Mouse (Mus musculus) kidney, postnatal 0 days (tissue): ENCODE results near the gene Arhgef33. TPM values are rescaled to one million over a fixed set of nuclear protein-coding genes. Genes with fewer than 3 reads are reported as not detected.
"Not testable (repeated sequence)": the region's sequence is repeated elsewhere in the genome, so short reads cannot be mapped to it uniquely, and the experiment has no call there.

Experiments
- ATAC-seq: fragments of 200-750 bp; cut with Nextera tagmentation; replicated peaks from 2 replicates; pipeline ENCODE4 v1.8.0; 2017; ENCODE audit warnings: low read depth, moderate number of reproducible peaks, moderate TSS enrichment, moderate library complexity; ENCODE audit not compliant: low FRiP score
- DNase-seq: peaks from one replicate; pipeline ENCODE4 v3.0.0-alpha.2; 2016; ENCODE audit warnings: low spot score
- H3K27ac ChIP-seq: fragments of 300-500 bp; sonication (generic); 2 replicates; pipeline ENCODE4 v1.5.1; 2014; ENCODE audit warnings: mild to moderate bottlenecking
- H3K27me3 ChIP-seq: fragments of 300-500 bp; sonication (generic); 2 replicates; pipeline ENCODE4 v1.6.1; 2014; ENCODE audit warnings: low read length, mixed read lengths; ENCODE audit not compliant: insufficient read depth
- H3K36me3 ChIP-seq: fragments of 300-500 bp; sonication (generic); 2 replicates; pipeline ENCODE4 v1.6.1; 2014; ENCODE audit warnings: low read length, mixed read lengths; ENCODE audit not compliant: insufficient read depth
- H3K4me1 ChIP-seq: fragments of 300-500 bp; sonication (generic); replicated peaks from 2 replicates; pipeline ENCODE4 v1.6.1; 2014; ENCODE audit warnings: antibody characterized with exemption, low read length, mixed read lengths; ENCODE audit not compliant: insufficient read depth
- H3K4me2 ChIP-seq: fragments of 300-500 bp; sonication (generic); 2 replicates; pipeline ENCODE4 v1.6.1; 2014; ENCODE audit warnings: mild to moderate bottlenecking, low read length, moderate library complexity, mixed read lengths
- H3K4me3 ChIP-seq: fragments of 300-500 bp; sonication (generic); replicated peaks from 2 replicates; pipeline ENCODE4 v1.5.1; 2014; ENCODE audit warnings: low read depth, low read length
- H3K9ac ChIP-seq: fragments of 300-500 bp; sonication (generic); 2 replicates; pipeline ENCODE4 v1.6.1; 2014; ENCODE audit warnings: low read depth, low read length
- H3K9me3 ChIP-seq: fragments of 300-500 bp; sonication (generic); replicated peaks from 2 replicates; pipeline ENCODE4 v1.6.1; 2016; ENCODE audit warnings: low read length, inconsistent platforms, mixed read lengths
- CTCF ChIP-seq: IDR thresholded peaks from 2 replicates; pipeline ENCODE4 v1.5.1; 2016; ENCODE audit warnings: antibody characterized with exemption, low read depth, mild to moderate bottlenecking, moderate library complexity
- WGBS: fragments of 180-500 bp; shearing (Covaris S2); extraction: QIAGEN DNeasy Blood & Tissue Kit; methylation state at CpG from one replicate; pipeline ENCODE4 v1.1.7; 2014; 5-methylcytosine and 5-hydroxymethylcytosine counted together
- polyA plus RNA-seq: library from polyadenylated mRNA; unstranded; fragments of >200 nt; fragmentation: Nextera tagmentation; extraction: Ambion mirVana; gene quantifications from 2 replicates; pipeline ENCODE4 v1.2.1, GENCODE M21; 2015

The Arhgef33 gene
- polyA plus RNA-seq, 1 experiment from 2014 or later = 2.3 TPM

DNA sequence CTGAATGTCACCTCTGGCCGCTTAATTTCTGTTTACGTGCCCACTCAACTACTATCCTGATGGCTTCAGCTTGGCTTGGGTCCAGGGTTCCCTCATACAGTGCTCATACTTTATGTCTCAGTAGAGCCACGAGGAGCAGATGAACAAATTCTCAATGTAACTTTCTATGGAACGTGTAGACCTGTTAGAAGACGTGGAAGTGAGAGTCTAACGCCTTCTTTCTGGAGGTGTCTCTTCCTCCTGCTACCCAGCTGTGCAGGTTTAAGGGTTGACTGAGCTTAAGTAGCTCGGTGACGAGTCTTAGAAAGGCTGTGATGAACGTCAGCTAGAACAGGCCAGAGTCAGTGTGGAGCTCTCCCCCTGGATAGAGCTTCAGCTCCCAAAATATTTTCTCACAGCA lies 61.4 kb downstream of the Arhgef33 start:
- no peak for TF ChIP-seq CTCF
- no peak for ATAC-seq
- H3K4me2 ChIP-seq = no peak overlapping the region
- no peaks in the 10 kb centered on the region for H3K27me3 ChIP-seq
- H3K9ac ChIP-seq = no peak overlapping the region
- no peak overlapping the region for H3K4me3 ChIP-seq
- no peaks in the 10 kb centered on the region for H3K9me3 ChIP-seq
- peaks cover 7% of the 10 kb centered on the region for H3K4me1 ChIP-seq
- no peak overlapping the region for H3K27ac ChIP-seq
- DNase-seq = no peak
- 80% methylated on average over 9 of the region's 9 CpGs for WGBS
- H3K36me3 ChIP-seq = no peaks in the 10 kb centered on the region

DNA sequence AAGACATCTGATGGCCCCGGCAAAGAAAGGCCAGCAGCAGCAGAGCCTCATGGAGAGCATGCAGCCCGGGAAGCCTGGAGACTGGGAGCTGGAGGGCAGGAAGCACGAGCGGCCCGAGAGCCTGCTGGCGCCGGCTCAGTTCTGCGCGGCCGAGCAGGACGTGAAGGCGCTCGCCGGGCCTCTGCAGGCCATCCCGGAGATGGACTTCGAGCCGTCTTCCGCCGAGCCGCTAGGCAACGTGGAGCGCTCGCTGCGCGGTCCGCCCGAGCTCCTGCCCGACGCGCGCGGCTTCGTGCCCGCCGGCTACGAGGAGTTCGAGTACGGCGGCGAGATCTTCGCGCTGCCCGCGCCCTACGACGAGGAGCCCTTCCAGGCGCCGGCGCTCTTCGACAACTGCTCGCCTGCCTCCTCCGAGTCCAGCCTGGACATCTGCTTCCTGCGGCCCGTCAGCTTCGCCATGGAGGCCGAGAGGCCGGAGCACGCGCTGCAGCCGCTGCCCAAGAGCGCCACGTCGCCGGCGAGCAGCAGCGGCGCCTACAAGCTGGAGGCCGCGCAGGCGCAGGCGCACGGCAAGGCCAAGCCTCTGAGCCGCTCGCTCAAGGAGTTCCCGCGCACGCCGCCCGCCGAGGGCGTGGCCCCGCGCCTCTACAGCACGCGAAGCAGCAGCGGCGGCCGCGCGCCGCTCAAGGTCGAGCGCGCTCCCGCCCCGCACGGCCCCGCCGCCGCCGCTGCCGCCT lies 66.0 kb downstream of the Arhgef33 start, which contains the start of gene Gm10190:
Gene Gm10190, minus strand, starts transcription at position 553 of the 737 bp plus-strand sequence.
- Histone ChIP-seq H3K27me3 (no peaks in the 10 kb centered on the region), H3K9me3 (no peaks in the 10 kb centered on the region), H3K36me3 (no peaks in the 10 kb centered on the region), H3K27ac (peak within 1 kb of the TSS; percentile 70), H3K4me2 (peak within 1 kb of the TSS; percentile 82), H3K4me3 (peak within 1 kb of the TSS; percentile 37), H3K4me1 (peaks cover 9% of the 10 kb centered on the region), H3K9ac (peak within 1 kb of the TSS; percentile 81)
- no peak for TF ChIP-seq CTCF
- 2% methylated on average over 85 of the region's 102 CpGs for WGBS
- peak; percentile 97 for ATAC-seq
- DNase-seq = peak; percentile 92

DNA sequence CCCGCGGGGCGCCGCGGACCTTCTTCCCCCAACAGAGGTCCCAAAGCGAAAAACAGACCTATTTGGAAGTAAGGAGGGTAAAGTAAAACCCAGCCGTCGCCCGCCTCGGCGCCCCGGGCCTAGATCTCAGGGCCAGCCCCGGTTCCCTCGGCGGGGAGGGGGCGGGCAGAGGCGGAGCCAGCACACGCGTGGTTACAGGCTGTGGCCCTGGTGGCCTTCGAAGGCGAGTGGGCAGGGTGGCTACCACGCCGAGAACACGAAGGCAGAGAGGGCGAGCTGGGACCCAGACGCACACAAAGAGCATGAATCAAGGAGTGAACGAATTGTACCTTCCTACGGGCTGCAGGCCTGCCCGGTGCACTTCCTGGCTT lies 66.5 kb downstream of the Arhgef33 start:
- Histone ChIP-seq H3K4me1 (peaks cover 9% of the 10 kb centered on the region), H3K36me3 (no peaks in the 10 kb centered on the region), H3K27ac (peak overlapping the region; percentile 70; the same call in 1 of the 2 replicates), H3K4me2 (peak overlapping the region; percentile 82), H3K9me3 (no peaks in the 10 kb centered on the region), H3K27me3 (no peaks in the 10 kb centered on the region), H3K4me3 (peak overlapping the region; percentile 37), H3K9ac (peak overlapping the region; percentile 81)
- DNase-seq (peak; percentile 33), ATAC-seq (peak; percentile 74)
- TF ChIP-seq CTCF = no peak
- 24% methylated on average over 27 of the region's 29 CpGs for WGBS

DNA sequence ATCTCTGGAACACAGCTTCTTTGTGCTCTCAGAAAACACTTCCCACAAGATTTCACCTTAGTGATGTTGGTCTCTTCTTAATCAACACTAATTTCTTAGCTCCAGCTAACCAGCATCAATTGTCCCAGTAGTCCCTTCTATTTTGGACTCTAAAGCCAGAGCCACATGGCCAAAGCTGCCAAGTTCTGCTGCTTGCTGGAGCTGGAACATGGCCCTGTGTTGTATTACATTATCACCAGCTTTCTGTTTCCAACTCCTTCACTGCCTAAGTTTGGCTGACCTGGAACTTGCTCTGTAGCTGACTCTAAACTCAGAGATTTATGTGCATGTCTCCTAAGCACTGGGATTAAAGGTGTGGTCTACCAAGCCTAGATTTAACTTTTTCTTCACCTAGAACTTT lies 71.2 kb downstream of the Arhgef33 start:
- not testable (repeated sequence) for DNase-seq, H3K36me3 ChIP-seq, H3K4me3 ChIP-seq, H3K4me2 ChIP-seq, H3K27me3 ChIP-seq, ATAC-seq, H3K9me3 ChIP-seq, H3K9ac ChIP-seq, H3K27ac ChIP-seq, H3K4me1 ChIP-seq

DNA sequence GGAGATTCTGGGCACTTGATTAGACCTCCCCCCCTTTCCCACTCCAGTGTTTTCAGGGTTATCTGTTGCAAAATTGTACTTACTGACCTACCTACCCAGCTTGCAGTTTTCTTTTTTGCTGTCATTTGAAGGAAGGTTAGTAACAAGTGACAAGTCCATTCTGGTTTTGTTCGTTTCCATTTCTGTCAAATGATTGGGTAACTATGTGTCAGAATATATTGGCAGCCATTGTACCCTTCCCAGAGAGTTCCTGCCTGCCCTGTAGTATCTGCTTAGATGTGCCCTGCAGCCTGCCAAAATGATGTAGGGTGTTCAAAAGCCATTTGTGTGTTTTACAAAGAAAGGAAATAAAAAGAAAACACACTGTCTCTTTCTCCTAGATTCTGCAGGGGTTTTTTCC lies 78.5 kb downstream of the Arhgef33 start:
- 63% methylated on average over 1 of the region's 1 CpGs for WGBS
- Histone ChIP-seq H3K4me2 (no peak overlapping the region), H3K27ac (no peak overlapping the region), H3K9me3 (no peaks in the 10 kb centered on the region), H3K4me3 (no peak overlapping the region), H3K36me3 (no peaks in the 10 kb centered on the region), H3K4me1 (no peaks in the 10 kb centered on the region), H3K9ac (no peak overlapping the region), H3K27me3 (no peaks in the 10 kb centered on the region)
- DNase-seq (no peak), ATAC-seq (no peak)
- TF ChIP-seq CTCF = no peak

DNA sequence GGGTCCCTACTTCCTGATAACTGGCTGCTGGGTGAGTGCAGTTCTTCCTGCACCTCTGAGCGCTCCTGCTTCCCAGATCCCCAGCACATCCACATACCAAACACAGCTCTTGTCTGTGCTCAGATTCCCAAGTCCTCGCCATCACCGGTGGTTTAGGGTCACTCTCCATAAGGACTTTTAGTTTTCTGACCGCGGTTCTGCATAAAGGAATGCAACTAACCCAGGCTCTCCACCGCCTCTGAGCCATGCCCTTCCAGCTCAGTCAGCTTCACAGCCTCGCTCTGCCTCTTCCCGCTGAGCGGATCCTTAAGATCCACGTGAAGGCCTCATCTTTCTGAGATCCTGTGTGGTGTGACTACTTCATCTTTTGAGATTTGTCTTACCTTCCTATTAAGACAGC lies 82.8 kb downstream of the Arhgef33 start:
- H3K27ac ChIP-seq = no peak overlapping the region
- no peak overlapping the region for H3K9ac ChIP-seq
- DNase-seq = no peak
- no peaks in the 10 kb centered on the region for H3K36me3 ChIP-seq
- H3K9me3 ChIP-seq = no peaks in the 10 kb centered on the region
- H3K4me1 ChIP-seq = no peaks in the 10 kb centered on the region
- no peak for TF ChIP-seq CTCF
- no peak overlapping the region for H3K4me2 ChIP-seq
- H3K27me3 ChIP-seq = no peaks in the 10 kb centered on the region
- WGBS = 74% methylated on average over 10 of the region's 10 CpGs
- H3K4me3 ChIP-seq = no peak overlapping the region
- no peak for ATAC-seq
